Comparison of ENCODE assay signal across 24 mouse cellular contexts in genomic region chr1:29587810-29588209, GRCm38 (mm10).
DNase-seq lines count a peak whose midpoint lies in the region; ATAC-seq lines count a peak whose summit lies in the region.
"Had no signal": no experiment of that assay in that cellular context is flagged by ENCODE, and none has a peak within 500 bp of the region (broad histone marks: within the 10 kb centered on the region; RNA-seq: fewer than 3 reads in every experiment).

No protein-coding gene starts in this region.

- no peaks in the 10 kb centered on the region for H3K27me3 ChIP-seq in forebrain, embryonic 14.5 days (replicated peaks; ENCODE audit: control insufficient read depth, insufficient read depth, low read length)
- no peaks in the 10 kb centered on the region for H3K27me3 ChIP-seq in forebrain, embryonic 12.5 days
- no peaks in the 10 kb centered on the region for H3K27me3 ChIP-seq in kidney, embryonic 16.5 days (ENCODE audit: insufficient read depth, low read length)
- H3K27me3 ChIP-seq: CH12.LX; embryonic facial prominence, embryonic 12.5 days; limb, embryonic 12.5 days; liver, embryonic 12.5 days; midbrain, embryonic 15.5 days had no signal

- no peaks in the 10 kb centered on the region for H3K9me3 ChIP-seq in forebrain, embryonic 14.5 days (replicated peaks; ENCODE audit: control insufficient read depth, low read length)
- no peaks in the 10 kb centered on the region for H3K9me3 ChIP-seq in forebrain, embryonic 12.5 days
- H3K9me3 ChIP-seq in kidney, embryonic 16.5 days (ENCODE audit: low read length), result no peaks in the 10 kb centered on the region
- H3K9me3 ChIP-seq: embryonic facial prominence, embryonic 12.5 days; limb, embryonic 12.5 days; liver, embryonic 12.5 days; midbrain, embryonic 15.5 days had no signal

- H3K36me3 ChIP-seq in forebrain, embryonic 14.5 days (ENCODE audit: control insufficient read depth, insufficient read depth, low read length), result no peaks in the 10 kb centered on the region
- no peaks in the 10 kb centered on the region for H3K36me3 ChIP-seq in forebrain, embryonic 12.5 days (replicated peaks)
- H3K36me3 ChIP-seq in kidney, embryonic 16.5 days (ENCODE audit: insufficient read depth, low read length), result no peaks in the 10 kb centered on the region
- H3K36me3 ChIP-seq: embryonic facial prominence, embryonic 12.5 days; limb, embryonic 12.5 days; liver, embryonic 12.5 days; midbrain, embryonic 15.5 days had no signal

- no peak overlapping the region for H3K4me3 ChIP-seq in forebrain, embryonic 14.5 days (ENCODE audit: low read depth, low read length)
- no peak overlapping the region for H3K4me3 ChIP-seq in forebrain, embryonic 12.5 days (replicated peaks)
- H3K4me3 ChIP-seq in kidney, embryonic 16.5 days (ENCODE audit: low read length), result no peak overlapping the region
- H3K4me3 ChIP-seq: embryonic facial prominence, embryonic 12.5 days; erythroblast, embryonic 14.5 days; limb, embryonic 12.5 days; liver, embryonic 12.5 days; midbrain, embryonic 15.5 days had no signal

- H3K4me2 ChIP-seq in forebrain, embryonic 14.5 days (ENCODE audit: low read length), result no peak overlapping the region
- H3K4me2 ChIP-seq in forebrain, embryonic 12.5 days, result no peak overlapping the region
- no peak overlapping the region for H3K4me2 ChIP-seq in kidney, embryonic 16.5 days (replicated peaks; ENCODE audit: low read depth, low read length)
- H3K4me2 ChIP-seq: embryonic facial prominence, embryonic 12.5 days; heart, embryonic 11.5 days; limb, embryonic 12.5 days; liver, embryonic 12.5 days; midbrain, embryonic 15.5 days had no signal

- 65% methylated on average over 3 of the region's 3 CpGs for WGBS in forebrain, embryonic 14.5 days
- 73% methylated on average over 3 of the region's 3 CpGs for WGBS in forebrain, embryonic 12.5 days
- 89% methylated on average over 3 of the region's 3 CpGs for WGBS in kidney, embryonic 16.5 days

- no peak overlapping the region for H3K27ac ChIP-seq in forebrain, embryonic 14.5 days (ENCODE audit: low read depth, low read length)
- H3K27ac ChIP-seq in forebrain, embryonic 12.5 days, result no peak overlapping the region
- no peak overlapping the region for H3K27ac ChIP-seq in kidney, embryonic 16.5 days (ENCODE audit: low read length)
- H3K27ac ChIP-seq: embryonic facial prominence, embryonic 12.5 days; limb, embryonic 12.5 days; liver, embryonic 12.5 days; midbrain, embryonic 15.5 days; stomach, postnatal 0 days had no signal

- no peak overlapping the region for H3K9ac ChIP-seq in forebrain, embryonic 14.5 days (ENCODE audit: low read length)
- H3K9ac ChIP-seq in forebrain, embryonic 12.5 days, result no peak overlapping the region
- H3K9ac ChIP-seq in kidney, embryonic 16.5 days (replicated peaks; ENCODE audit: low read length), result no peak overlapping the region
- H3K9ac ChIP-seq: embryonic facial prominence, embryonic 12.5 days; limb, embryonic 12.5 days; liver, embryonic 12.5 days; midbrain, embryonic 15.5 days had no signal

- peak; percentile 79 for DNase-seq in forebrain, embryonic 14.5 days (ENCODE audit: low spot score)
- peak; percentile 4 for DNase-seq in right cerebral cortex, adult 18-20 months
- no peak for DNase-seq in right cerebral cortex, postnatal 14 days
- DNase-seq in layer of hippocampus, adult 11-12 months (ENCODE audit: low spot score), result peak; percentile 37
- DNase-seq in layer of hippocampus, postnatal 14 days (ENCODE audit: low spot score in 2 of 2), result peak; percentile 12 to 77
- no peak for DNase-seq in thymus, postnatal 36 days
- DNase-seq: adrenal gland, postnatal 14 days; cerebellum, adult 9-10 months; heart, postnatal 10 days; kidney, adult 2 months; kidney, postnatal 25 days; lung, adult 2 months; lung, postnatal 36 days had no signal

- peak; percentile 68; the same call in 1 of the 2 replicates for ATAC-seq in forebrain, embryonic 14.5 days
- no peak for ATAC-seq in forebrain, embryonic 12.5 days (ENCODE audit: low FRiP score)
- no peak for ATAC-seq in kidney, embryonic 16.5 days (ENCODE audit: low FRiP score, low TSS enrichment)
- ATAC-seq: inflammation-experienced regulatory T-cells, adult 6 months; liver, embryonic 12.5 days; midbrain, embryonic 15.5 days had no signal

- no peaks in the 10 kb centered on the region for H3K4me1 ChIP-seq in forebrain, embryonic 14.5 days (ENCODE audit: control insufficient read depth, insufficient read depth, low read length)
- H3K4me1 ChIP-seq in forebrain, embryonic 12.5 days, result no peaks in the 10 kb centered on the region
- H3K4me1 ChIP-seq in kidney, embryonic 16.5 days (ENCODE audit: insufficient read depth, low read length), result no peaks in the 10 kb centered on the region
- H3K4me1 ChIP-seq: embryonic facial prominence, embryonic 12.5 days; limb, embryonic 12.5 days; liver, embryonic 12.5 days; midbrain, embryonic 15.5 days had no signal

Comparison
In these comparisons a context has a peak if more than half of its experiments do, and no peak if none do; other contexts are left out.
1. DNase-seq: peak in forebrain, embryonic 14.5 days (single experiment), right cerebral cortex, adult 18-20 months (single experiment), layer of hippocampus, adult 11-12 months (single experiment) and layer of hippocampus, postnatal 14 days (2 of 2); none in right cerebral cortex, postnatal 14 days (single experiment) and thymus, postnatal 36 days (0 of 2).